Mouse (Mus musculus) C2C12 (cell line): ENCODE measurements around the gene Abca1. TPM values are rescaled to one million over a fixed set of nuclear protein-coding genes. Genes with fewer than 3 reads are reported as not detected.

Source experiments
- H3K27me3 ChIP-seq: one replicate; pipeline ENCODE4 v1.6.1; 2011; ENCODE audit not compliant: control insufficient read depth, insufficient read depth, insufficient read length
- H3K36me3 ChIP-seq: one replicate; pipeline ENCODE4 v1.6.1; 2011; ENCODE audit not compliant: control insufficient read depth, insufficient read depth
- H3K4me3 ChIP-seq: one replicate; pipeline ENCODE4 v1.5.1; 2011; ENCODE audit warnings: mild to moderate bottlenecking, control low read depth; ENCODE audit not compliant: poor library complexity, insufficient read depth, severe bottlenecking
- H3K79me2 ChIP-seq: one replicate; pipeline ENCODE4 v1.6.1; 2011; ENCODE audit not compliant: control insufficient read depth, insufficient read depth
- H3K79me3 ChIP-seq: one replicate; pipeline ENCODE4 v1.6.1; 2011; ENCODE audit warnings: low read depth, control low read depth
- H3ac ChIP-seq: one replicate; pipeline ENCODE3; 2011; ENCODE audit warnings: low read depth; ENCODE audit not compliant: control insufficient read depth, insufficient read length
- CEBPB ChIP-seq: IDR thresholded peaks from one replicate; pipeline ENCODE4 v1.6.1; 2011; ENCODE audit warnings: low read depth, mild to moderate bottlenecking, control low read depth, moderate library complexity
- CTCF ChIP-seq: IDR thresholded peaks from one replicate; pipeline ENCODE4 v1.5.1; 2011; ENCODE audit not compliant: control insufficient read depth, insufficient read depth, insufficient read length
- FOSL1 ChIP-seq: IDR thresholded peaks from one replicate; pipeline ENCODE4 v1.8.0; 2011; ENCODE audit warnings: mild to moderate bottlenecking, low read length; ENCODE audit not compliant: poor library complexity, insufficient read depth, severe bottlenecking
- MAX ChIP-seq: IDR thresholded peaks from one replicate; pipeline ENCODE4 v1.6.1; 2011; ENCODE audit warnings: mild to moderate bottlenecking, control low read depth
- MYOD1 ChIP-seq: IDR thresholded peaks from one replicate; pipeline ENCODE4 v1.6.1; 2011; ENCODE audit warnings: low read depth; ENCODE audit not compliant: control insufficient read depth, insufficient read length
- MYOG ChIP-seq: IDR thresholded peaks from one replicate; pipeline ENCODE4 v1.6.1; 2011; ENCODE audit not compliant: control insufficient read depth, insufficient read length; ENCODE audit errors: extremely low read depth
- USF1 ChIP-seq: IDR thresholded peaks from one replicate; pipeline ENCODE4 v1.6.1; 2011; ENCODE audit warnings: low read depth, mild to moderate bottlenecking, control low read depth, moderate library complexity
- polyA plus RNA-seq: library from polyadenylated mRNA; unstranded; fragments of >200 nt; fragmentation: generic; extraction: Trizol; gene quantifications from one replicate; pipeline ENCODE4 v1.2.1, GENCODE M21; 2012; ENCODE audit warnings: missing spikeins

Abca1 gene
- polyA plus RNA-seq, 1 experiment = 0.07 TPM

DNA sequence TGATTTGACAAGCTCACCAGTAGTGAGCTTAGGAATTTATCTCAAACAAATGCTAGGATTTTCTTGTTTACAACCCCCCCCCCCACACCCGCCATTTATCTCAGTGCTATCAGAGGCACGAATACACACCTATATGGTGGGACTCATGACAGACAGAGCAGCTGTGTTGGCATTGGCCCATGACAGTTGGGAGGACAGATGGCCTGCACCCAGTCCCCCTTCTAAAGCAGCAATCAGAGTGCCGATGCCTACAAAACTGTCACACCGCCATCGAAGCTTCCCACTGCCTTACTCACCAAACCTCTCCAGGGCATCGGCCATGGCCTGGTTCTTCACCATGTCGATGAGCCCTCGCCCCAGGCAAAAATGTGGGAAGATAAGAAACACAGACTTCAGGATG lies 115.9 kb downstream of the Abca1 start:
- Histone ChIP-seq H3K79me2 (no peaks in the 10 kb centered on the region), H3K27me3 (peaks cover 8% of the 10 kb centered on the region), H3K36me3 (no peaks in the 10 kb centered on the region), H3K79me3 (no peaks in the 10 kb centered on the region), H3K4me3 (no peak overlapping the region), H3ac (no peak overlapping the region)
- TF ChIP-seq MYOG = no peak
- TF ChIP-seq CTCF = no peak
- TF ChIP-seq MYOD1 = no peak
- TF ChIP-seq USF1 = no peak
- TF ChIP-seq FOSL1 = no peak
- TF ChIP-seq MAX = no peak
- TF ChIP-seq CEBPB = no peak

DNA sequence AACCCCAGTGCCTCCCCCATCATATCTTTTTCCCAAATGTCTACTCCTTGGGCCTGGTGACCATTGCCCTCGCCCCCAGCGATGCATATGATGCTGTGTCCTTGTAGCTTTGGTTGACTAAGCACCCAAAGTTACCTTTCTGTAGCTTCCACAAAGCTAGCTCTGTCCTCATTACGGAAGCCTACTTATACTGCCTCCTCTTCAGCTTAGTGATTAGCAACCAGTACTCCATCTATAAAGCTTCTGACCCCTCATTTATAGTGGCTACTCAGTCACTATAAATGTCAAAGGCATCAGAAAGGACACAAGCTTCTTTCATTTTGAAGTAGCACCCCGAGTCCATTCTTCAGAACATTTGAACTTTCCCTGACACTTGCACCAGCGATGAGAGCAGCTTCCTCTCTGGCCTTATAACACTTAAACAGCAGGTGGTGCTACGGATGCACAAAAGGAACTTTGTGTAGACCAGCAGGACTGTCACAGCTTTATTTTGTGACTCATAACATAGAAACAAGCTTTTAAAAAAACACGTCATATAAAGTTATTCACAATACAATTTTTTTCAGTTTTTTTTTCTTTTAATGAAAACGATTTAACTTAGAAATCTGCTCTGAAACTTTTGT lies 129.3 kb downstream of the Abca1 start:
- no peak overlapping the region for H3K4me3 ChIP-seq
- H3K36me3 ChIP-seq = no peaks in the 10 kb centered on the region
- no peaks in the 10 kb centered on the region for H3K27me3 ChIP-seq
- no peaks in the 10 kb centered on the region for H3K79me3 ChIP-seq
- TF ChIP-seq FOSL1 (no peak), MYOD1 (no peak), CTCF (no peak), USF1 (no peak)
- H3K79me2 ChIP-seq = no peaks in the 10 kb centered on the region
- H3ac ChIP-seq = no peak overlapping the region

DNA sequence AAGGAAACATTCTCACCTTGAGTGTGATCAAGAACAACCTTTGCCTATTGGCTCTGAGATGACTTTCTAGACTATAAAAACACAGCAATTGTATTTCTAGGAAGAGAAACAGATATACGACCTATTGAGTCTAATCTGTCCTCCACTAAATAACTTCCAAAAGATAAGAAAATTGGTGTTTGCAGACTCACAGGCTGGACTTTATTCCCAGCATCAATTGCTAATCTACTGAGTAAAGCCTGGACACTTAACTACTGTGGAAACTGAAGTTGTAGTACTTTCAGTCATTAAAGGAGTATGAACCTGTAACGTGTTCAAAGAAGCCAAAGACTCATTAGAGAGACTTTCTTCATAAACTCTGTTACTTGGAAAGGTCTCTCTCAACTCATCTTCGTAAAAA lies 131.9 kb downstream of the Abca1 start:
- Histone ChIP-seq H3K27me3 (no peaks in the 10 kb centered on the region), H3K36me3 (peaks cover 10% of the 10 kb centered on the region), H3ac (no peak overlapping the region), H3K4me3 (no peak overlapping the region), H3K79me2 (no peaks in the 10 kb centered on the region), H3K79me3 (no peaks in the 10 kb centered on the region)
- TF ChIP-seq USF1 (no peak), MAX (no peak), MYOD1 (no peak), MYOG (no peak), FOSL1 (no peak), CEBPB (no peak)

DNA sequence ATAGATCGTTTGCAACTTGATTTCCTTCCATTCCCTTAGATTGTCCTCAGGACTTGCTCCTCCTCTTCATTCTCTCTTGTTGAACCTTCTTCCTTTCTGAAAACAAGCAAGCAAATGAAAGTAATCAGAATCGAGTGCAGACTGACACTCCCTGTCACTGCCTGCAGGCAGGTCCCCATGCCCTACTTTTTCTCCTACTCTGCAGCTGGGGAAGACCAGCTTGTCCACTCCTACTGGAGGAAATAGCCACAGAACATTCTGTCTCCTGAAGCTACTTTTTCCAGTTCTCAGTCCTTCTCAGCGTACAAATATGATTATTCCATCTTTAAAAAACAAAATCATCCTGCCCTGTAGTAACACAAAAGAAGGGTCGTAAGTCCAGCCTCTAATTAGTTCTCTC lies 135.3 kb downstream of the Abca1 start:
- H3K79me3 ChIP-seq = no peaks in the 10 kb centered on the region
- TF ChIP-seq MYOD1 (no peak), CTCF (no peak), FOSL1 (no peak)
- no peaks in the 10 kb centered on the region for H3K79me2 ChIP-seq
- no peaks in the 10 kb centered on the region for H3K27me3 ChIP-seq
- no peak overlapping the region for H3K4me3 ChIP-seq
- H3K36me3 ChIP-seq = peaks cover 25% of the 10 kb centered on the region
- no peak overlapping the region for H3ac ChIP-seq

DNA sequence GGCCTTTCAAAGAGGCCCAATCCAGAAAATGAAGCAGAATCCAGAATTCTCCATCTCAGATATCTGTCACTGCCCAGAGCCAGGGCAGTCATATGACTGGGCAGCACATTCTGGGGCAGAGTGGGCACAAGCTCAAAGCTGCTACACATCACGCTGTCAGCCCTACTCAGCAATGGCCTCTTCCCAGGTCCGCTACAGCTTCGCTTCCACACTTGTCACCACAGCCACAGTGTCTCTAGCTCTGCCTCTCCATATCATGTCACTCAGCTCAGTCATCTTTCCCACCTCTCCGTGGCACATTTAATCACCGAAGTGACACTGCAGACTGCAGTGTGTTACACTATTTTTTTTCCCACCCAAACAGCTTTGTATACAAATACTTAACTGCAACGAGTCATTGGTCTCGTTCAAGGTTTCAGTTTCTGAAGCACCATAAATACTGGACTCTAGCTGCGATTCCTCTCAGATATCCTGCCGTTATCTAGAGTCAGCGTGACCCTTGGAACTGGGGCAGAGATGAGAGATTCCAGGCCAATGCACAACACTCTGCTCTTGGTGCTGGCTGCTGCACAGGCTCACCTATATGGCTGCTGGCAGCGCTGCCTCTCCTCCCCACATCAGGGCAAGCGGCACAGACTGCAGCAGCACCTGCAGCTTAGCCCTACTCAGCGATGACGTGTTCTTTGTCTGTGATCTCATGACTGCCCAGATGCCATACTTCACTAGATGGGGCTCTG lies 136.3 kb downstream of the Abca1 start:
- Histone ChIP-seq H3K79me3 (no peaks in the 10 kb centered on the region), H3K27me3 (no peaks in the 10 kb centered on the region), H3ac (no peak overlapping the region), H3K36me3 (peaks cover 32% of the 10 kb centered on the region), H3K79me2 (no peaks in the 10 kb centered on the region), H3K4me3 (no peak overlapping the region)
- TF ChIP-seq FOSL1 = no peak
- no peak for TF ChIP-seq CTCF
- TF ChIP-seq MYOD1 = no peak
- TF ChIP-seq MAX = no peak
- no peak for TF ChIP-seq MYOG
- TF ChIP-seq CEBPB = no peak
- TF ChIP-seq USF1 = no peak

DNA sequence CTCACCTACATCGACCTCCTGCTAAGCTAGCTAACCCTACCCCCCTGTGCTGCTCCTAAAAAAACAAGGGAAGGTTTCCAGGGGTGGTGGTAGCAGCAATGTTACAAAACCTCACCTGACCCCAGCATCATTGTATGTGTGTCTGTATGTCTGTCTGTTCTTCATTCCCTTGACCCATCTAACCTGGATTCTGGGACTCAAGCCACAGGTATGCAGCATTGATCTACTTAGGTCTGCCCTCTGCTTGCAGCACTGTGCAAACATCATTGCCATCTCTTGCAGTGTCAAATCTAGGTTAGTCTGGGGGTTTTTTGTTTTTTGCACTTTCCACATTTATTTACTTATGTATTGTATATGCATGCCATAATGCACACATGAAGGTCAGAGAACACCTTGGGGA lies 141.3 kb downstream of the Abca1 start:
- Histone ChIP-seq H3K36me3 (peaks cover 61% of the 10 kb centered on the region), H3K79me3 (no peaks in the 10 kb centered on the region), H3K27me3 (no peaks in the 10 kb centered on the region), H3K4me3 (no peak overlapping the region), H3ac (no peak overlapping the region), H3K79me2 (no peaks in the 10 kb centered on the region)
- TF ChIP-seq USF1 (no peak), FOSL1 (no peak), CTCF (no peak), MAX (no peak), MYOG (no peak), MYOD1 (no peak), CEBPB (no peak)
